Mouse (Mus musculus): ENCODE data around the gene Lingo1.

Gene Lingo1

DNA sequence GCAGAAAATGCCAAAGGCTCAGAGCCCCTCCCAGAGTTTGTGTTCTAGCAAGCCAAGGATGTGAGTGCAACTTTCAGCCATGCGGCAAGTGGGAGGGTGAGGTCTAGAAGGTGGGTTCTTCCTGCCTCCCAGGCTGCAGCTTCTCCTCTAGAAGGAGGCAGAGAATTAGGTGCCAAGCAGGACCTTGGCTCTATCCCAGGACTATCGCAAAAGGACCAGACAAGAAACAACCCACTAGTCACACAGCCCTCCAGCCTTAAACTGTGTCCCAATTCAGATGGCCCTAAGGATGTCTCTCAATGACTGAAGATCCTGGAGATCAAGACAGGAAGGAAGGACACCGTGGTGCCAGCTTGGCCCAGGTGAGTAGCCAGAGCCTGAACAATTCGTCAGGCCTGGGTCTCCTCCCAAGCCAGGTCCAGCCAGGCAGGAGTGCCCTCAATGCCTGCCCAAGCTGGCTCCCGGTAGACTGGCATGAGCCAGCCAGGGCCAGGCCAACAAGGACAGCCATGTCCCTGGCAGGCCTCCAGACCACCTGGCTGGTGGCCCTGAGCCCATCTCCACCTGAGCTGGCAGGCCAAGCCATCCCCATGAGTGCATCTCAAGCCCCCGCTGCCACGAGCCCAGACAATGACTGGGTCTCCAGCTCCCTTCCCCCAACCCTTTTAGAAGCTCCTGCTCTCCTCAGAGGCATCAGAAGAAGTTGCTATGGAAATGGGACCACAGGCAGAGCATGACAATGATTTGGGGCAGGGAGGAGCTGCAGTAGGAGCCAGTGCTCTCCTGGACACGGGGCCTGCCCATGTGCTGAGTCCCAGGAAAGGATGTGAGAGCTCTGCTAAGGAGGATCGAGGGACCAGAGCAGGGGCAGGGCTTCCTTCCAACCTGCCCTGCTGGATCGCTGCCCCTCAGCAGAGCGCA is 19.1 kb downstream of the Lingo1 start:
- no peak for DNase-seq (ENCODE audit: low spot score)

DNA sequence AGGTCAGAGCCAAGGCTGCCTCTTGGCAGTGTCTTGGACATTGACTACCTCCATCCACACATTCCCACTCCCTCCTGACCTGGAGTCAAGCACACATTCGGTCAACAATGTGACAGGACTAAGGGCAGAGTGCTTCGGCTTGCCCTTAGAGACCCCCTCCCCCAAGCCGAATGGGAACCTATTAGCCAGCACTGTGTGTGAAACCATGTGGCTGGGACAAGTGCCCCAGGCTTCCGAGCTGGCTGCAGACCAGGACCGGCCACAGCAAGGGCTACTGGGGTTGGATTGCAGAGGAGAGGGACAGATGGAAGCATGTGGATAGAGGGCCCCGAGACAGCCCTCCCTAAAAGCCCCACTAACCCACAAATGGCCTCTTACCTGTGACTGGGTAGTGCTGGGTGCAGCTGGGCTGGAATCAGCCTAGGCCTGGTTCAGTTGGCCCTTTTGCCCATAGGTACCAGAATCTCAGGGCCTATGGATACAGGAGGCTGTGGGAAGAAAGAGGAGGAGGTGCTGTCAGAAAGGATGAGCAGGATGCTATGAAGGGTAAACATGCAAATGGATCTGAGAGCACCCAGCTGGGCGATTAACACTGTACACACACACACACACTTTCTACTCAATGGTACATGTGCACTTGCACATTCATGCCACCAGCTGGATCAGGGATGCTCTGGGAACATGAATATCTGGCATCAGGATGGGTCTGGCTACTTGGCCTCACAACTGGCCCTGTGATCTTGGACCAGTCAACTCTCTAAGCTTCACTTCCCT is 20.9 kb downstream of the Lingo1 start:
- no peak for DNase-seq (ENCODE audit: low spot score)

DNA sequence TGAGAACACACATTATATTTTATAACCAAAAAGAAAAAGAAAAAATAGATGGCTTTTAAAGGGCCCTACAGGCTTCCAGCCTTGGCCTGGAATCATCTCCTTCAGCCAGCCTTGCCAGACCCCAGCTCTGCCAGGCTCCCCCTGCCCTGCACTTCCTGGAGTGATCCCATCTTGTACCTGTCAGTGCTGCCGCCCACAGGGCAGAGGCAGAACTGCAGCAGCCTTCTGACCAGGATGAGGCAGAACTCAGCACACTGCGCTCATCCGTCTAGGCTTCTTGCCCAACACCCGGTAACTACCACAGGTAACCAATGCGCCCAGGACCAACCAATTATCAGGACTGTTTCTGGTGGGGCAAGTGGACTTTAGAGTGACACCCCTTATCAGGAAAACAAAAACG is 22.0 kb downstream of the Lingo1 start:
- peak; percentile 46 for DNase-seq (ENCODE audit: low spot score)

DNA sequence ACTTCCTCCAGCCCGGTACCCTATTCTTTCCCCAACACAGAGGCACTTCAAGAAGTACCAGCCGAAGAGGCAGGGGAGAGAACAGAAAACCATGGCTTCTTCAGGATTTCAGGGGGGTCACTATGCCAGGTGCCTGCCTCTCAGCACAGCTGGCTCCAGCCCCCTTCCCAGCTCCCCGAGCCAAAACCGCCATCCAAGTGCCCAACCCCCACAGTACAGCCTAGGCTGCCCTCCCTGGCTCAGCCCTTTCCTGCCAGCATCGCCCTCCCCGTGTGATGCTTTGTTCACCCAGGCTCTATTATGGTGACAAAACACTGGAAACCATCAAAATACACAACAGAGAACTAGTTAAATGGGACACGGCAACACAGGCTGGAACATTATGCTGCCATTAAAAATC is 22.6 kb downstream of the Lingo1 start:
- no peak for DNase-seq (ENCODE audit: low spot score)

DNA sequence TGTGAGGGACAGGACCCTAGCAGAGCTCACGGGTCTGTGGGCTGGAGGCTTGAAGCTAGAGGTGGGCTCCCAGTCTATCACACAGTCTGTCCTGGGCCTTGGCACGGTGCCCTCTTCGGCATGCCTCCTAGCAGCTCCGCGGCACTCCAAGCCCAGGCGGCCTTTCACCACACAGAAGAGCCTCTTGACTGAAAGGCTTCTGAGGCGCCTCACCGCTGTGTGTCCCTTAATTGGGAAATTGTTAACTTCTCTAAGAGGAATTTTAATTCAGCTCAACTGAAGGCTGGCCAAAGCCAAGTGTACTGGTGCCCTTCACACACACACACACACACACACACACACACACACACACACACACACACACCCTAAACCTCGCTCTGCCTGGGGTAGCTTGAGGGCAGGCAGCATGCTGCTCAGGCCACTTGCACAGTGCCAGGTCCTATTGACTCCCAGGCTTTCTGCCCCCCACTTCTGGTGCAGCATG is 28.6 kb downstream of the Lingo1 start:
- DNase-seq (ENCODE audit: low spot score) = peak; percentile 77

DNA sequence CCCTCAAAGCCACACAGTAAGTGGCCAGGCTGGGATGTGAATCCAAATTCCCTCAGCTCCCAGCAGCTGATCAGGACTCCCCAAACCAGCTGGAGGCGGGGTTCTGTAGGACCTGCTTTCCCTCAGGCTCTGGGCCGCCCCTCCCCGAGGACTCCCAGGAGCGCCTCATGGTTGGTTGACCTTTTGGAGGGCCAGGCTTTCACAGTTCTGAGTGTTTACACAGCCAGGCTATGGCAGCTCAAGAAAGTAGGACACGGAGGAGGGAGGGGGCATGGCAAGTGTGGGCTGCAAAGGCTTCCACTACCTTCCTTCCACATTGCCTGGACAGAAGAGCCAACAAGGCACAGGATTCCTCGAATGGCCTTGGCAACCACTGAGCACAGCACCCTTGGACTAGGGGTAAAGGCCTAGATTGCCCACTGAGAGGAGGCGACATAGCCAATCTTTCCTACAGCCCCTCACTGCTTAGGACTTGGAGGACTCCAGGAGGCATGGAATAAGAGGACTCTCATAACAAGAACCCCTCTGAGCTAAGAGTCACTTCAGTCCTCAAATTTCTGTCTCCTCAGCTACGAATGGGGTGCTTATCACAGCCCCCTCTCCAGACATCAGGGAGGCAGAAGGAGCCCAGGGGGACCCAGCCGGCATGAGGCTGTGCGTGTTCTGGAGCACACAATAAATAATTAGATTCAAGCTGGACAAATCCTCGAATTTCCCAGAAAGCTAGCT is 29.5 kb downstream of the Lingo1 start:
- peak; percentile 82 for DNase-seq (ENCODE audit: low spot score)

DNA sequence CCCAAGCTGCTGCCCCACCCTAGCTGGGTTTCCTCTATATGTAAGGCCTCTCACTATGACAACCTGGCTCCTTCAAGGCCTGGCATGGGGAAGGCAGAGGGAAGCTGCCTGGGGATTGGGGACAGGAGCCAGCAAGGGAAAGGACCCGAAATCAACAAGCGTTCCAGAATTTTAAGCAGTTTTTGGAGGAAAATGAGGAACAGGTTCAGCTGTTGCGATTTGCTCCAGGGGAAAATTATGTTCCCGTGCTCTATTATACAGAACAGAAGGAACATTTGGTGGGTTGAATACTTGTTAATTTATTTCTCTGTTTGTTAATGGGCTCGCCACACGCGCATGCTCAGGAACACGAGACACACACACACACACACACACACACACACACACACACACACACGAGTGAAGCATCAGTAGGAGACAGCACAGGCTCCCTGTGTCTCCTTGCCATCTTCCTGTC is 34.1 kb downstream of the Lingo1 start:
- DNase-seq (ENCODE audit: low spot score) = no peak

DNA sequence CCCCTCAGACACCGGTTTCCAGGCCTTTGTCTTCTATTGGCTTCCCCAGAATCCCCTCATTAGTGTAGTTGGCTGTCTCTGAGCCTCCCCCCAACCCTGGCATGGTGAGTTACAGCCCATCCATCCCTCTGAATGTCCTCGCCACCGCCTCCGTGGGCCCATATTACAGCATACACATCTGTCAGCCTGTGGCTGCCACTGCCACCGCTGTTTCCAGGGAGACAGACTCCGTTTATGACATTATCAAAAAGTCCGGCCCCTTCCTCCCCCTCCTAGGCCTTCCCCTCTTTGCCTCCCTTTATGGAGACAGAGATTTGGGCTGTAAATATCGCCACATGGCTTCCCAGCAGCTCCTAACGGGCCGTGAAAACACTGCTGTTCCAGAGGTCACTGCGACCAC is 38.5 kb downstream of the Lingo1 start:
- DNase-seq (ENCODE audit: low spot score) = no peak

DNA sequence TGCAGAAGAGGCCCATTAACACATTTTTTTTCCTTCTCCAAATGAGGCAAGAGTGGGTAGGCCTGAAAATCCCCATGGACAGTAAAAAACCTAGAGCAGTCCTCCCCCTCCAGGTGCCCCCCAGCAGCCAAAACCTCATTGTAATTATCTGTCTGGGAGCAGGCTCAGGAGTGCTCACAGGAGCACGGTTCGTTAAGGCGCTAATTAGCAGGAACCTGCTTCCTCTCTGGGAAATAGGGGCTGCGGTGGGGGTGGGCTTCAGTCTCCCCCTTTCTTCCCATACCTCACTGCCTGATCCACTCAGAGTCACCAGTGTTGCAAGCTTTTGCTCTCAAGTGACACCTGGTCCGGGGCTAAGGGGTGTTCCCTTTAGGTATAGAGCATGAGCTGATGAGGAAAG is 41.1 kb downstream of the Lingo1 start:
- no peak for DNase-seq (ENCODE audit: low spot score)

DNA sequence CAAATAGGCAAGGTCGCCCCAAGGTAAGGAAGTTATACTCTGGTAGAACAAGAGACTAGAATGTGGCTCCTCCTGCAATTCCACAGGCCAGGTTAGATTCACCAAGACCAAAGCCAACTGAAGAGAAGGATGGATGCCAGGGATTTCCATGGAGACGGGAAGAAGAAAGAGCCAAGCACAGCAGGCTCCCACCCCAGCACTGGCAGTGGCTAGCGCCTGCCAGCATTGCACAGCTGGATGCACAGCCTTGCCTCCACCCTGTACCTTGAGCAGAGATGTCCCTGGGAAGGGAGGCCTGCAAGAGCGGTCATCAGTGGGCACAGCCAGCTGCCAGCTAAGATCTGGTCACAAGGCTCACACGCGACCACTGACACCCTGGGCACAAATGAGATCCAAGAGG is 42.9 kb downstream of the Lingo1 start:
- DNase-seq (ENCODE audit: low spot score) = no peak

DNA sequence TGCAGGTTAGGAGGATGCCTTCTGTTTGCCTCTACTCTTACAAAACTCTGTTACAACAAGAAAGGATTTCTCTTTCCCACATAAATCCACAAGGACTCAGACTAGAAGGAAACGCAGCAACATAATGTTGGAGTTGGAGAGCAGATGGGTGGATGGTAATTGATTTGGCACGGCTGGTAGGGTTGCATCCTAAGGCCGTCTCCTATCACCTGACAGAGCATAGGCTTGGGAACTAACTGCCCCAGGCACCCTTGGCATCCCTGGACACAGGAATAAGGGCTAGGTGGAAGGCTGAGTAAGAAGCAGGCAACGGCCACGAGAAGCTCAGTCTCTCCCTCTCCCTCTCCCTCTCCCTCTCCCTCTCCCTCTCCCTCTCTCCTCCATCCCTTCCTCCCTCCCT is 48.2 kb downstream of the Lingo1 start:
- no peak for DNase-seq (ENCODE audit: low spot score)

DNA sequence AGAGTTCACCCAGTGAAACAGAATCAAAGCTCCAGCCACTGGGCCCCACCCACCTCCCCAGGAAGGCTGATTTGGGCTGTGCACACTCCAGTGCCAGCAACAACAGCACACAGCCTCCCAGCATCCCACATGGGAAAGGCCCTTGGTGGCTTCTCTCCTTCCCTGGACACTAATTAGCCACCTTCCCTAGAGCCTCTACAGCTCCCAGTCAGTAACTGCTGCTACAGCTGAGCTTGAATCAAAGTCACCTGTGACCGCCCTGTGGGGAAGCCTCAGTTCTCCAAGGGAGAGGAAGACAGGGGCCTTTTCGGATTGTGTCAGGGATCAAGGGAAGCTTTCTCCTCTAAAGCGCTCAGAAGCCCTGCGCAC is 49.4 kb downstream of the Lingo1 start:
- DNase-seq (ENCODE audit: low spot score) = no peak

DNA sequence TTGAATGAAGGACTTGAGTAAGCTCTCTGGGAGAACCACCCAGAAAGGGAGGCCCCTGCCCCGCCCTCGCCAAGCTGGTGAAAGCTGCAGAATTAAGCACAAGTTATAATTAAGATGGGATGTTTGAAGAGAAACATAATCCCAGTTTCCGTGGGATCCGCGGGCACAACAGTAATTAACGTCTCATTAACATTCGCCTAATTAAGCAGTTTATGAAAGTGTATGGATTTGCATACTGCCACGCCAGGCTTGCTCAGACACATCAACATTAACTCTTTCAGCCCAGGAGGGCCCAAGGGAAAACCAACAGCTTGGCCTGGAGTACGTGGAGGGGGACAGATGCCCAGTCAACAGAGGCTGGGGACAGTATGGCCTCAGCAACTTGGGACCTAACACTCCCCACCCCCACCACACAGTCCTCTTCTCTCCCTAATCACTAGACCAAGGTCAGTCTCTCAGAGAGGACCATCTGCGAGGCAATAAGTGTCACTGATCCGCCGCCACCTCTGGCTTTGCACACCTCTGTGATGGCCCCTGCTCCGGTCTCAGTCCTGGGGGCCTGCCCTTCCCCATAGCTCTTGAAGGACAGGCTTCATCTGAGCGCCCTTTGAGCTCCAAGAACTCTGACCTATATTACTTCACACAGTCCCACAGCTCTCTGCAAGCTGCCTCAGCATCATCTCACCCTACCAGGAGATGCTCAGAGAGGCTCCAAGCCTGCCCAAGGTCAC is 49.9 kb downstream of the Lingo1 start:
- no peak for DNase-seq (ENCODE audit: low spot score)

DNA sequence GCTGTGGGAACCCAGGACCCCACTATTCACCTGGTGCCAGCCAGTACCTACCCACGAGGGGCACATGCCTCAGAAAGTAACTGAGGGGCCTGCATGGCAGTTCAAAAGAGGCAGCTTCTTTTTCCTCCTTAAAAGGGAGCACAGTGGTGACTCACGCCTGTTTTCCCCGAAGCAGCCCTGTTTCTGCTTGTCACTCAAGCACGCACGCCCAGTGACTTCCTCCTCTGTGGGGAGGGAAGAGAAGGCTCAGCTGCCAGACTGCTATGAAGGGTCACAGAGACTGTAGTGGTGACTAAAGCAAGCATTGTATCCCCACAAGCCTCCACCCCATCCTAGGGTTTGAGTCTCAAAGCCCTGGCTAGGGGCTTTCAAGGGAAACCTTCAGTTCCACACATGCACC is 51.9 kb downstream of the Lingo1 start:
- DNase-seq (ENCODE audit: low spot score) = no peak

DNA sequence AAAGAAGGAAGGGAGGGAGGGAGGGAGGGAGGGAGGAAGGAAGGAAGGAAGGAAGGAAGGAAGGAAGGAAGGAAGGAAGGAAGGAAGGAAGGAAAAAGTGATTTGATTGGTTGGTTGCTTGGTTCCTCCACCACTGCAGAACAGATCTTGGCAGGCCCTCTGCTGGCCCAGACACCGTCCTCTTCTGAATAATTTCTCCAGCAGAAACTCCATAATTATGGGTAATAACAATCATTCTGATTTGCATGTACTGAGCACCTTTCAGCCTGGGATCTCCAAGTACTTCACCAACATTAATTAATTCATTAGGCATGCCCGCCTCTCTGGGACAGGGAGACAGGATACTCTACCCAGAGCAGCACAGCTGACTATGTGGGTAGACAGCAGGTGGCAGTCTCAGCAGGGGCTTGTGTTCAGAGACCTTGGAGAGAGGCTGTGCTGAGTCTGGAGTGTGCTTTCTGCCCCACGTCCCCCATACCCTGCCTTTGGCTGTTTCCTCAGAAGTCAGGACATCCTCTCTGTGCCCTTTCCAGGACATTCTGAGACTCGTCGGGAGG is 57.0 kb downstream of the Lingo1 start:
- no peak for DNase-seq (ENCODE audit: low spot score)

DNA sequence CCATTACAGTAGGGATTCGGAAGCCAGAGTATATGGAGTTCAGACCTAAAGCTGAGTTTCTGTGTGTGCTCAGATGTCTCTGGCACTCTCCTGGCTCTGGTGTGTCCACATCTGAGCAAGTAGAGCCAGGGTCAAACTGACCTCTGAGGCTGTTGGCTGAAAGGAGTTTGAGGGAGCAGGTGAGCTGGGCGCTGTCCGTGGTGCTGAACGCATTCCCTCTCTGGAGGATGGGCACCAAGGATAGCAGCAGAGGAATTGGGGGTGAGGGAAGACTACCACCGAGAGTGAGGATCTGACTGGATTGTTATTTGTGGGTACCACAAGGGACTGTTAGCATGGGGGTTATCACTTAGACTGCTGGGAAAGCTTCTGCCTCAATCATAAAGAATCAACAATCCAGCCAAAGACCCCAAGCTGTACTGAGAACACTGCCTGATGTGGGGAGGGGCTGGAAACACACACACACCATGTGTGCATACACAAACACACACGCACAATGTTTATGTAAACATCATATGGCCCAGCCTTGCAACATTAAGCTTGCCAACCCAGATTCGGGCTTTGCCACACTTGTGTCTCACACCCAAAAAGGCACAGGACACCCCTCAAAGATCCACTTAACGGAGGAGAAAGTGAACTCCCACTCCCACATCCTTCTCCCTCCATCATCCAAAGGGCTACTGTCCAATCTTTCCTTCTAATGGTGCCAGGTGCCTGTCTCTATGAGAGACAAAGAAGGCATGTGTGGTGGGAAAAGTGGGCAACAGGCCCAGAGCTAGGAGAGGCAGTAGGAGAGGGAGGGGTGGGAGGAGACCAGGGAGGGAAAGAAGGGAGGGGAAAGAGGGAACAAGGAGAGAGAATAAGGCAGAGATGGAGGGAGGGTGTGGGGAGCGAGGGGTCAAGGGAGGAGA is 57.8 kb downstream of the Lingo1 start:
- peak; percentile 17 for DNase-seq (ENCODE audit: low spot score)

DNA sequence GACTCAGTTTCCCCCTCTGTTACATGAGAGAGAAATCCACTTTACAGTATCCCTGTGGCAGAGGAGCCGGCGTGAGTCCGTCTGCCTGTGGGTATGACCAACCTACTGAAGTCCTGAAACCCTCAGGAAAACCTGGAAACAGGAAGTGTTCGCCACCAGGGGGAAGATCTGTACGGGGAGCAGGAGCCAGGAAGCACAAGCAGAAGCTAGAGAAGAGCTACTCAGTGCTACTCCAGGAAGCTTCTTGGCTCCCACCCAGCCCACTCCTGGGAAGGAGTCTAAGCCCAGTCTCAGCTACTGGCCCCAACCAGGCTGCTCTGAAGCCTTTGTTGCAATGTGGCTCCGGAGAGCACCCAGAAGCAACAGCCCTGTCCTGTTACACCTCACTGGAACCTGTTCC is 61.9 kb downstream of the Lingo1 start:
- DNase-seq (ENCODE audit: low spot score) = no peak

DNA sequence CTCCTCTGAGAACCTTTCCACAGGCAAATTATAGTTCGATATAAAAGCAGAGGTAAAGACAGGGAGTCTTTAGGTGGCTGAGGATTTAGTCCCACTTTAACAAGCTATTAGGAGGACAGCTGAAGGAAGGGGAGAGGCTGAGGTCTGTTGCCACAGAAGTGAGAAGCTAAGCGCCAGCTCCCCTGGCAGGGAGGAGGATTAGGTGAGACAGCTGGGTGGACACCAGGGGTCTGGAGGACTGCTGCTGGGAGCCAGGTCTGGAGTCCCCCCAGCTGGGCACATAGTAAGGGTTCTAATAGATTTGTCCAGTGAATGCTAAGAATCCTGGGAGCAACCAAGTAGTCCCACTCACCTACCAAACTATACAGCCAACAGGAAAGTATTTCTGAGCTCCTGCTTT is 65.3 kb downstream of the Lingo1 start:
- no peak for DNase-seq (ENCODE audit: low spot score)

DNA sequence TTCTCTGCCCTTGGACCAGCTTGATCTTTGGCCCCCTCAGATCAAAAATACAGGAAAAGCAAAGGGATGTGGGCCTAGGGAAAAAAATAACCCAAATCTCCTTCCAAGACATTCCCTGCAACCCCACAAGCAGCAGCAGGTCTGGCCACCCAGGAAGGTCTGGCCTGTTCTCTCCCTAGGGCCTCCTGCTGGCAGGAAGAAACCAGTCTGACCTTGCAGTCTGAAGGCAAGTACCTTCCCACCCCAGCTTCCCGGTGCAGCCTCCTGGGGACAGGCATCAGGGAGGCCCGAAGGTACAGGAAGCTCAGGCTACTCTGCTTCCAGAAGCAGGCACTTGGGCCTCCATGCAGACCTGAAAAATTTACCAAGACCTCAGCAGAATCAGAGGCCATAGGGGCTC is 67.1 kb downstream of the Lingo1 start:
- no peak for DNase-seq (ENCODE audit: low spot score)
